Mouse (Mus musculus): ENCODE measurements around the gene Trafd1.

DNA sequence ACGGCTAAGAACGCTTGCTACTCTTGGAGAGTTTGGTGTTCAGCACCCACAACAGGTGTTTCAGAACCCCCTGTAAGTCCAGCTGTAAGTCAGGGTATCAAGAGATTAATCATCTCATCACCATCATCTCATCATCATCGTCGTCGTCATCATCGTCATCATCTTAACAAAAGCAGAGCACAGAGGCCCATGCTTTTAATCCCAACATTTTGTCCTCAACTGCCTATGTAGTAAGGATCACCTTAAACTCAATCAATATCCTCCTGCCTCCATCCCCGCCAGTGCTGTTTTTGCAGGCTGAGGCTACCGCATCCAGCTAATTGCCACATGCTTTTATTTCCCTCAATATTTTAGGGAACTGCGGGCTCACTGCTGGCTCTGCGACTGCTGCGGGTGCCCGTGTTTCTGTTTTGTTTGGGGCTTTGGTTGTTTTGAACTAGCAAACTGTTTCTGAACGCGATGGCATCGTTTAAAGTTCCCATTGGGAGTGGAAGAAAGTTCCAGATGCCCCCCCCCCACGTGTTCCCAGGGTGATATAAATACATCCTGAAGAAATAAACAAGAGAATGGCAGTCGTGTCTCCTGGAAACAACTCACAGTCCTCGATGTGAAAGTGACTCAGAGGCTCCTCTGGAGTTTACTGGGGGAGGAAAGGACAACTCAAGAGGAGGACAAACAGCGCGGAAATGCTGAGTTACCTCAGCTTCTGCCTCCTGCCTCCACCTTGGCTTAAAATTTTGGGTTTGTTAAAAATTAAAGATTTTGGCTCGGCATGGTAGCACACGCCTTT, 883 bp upstream of the Trafd1 start:
- no peak for TF ChIP-seq POLR2A (IDR thresholded peaks at IDR 0.05; ENCODE audit: low read depth, low read length)
- TF ChIP-seq CTCF (IDR thresholded peaks at IDR 0.05; ENCODE audit: borderline replicate concordance, insufficient read depth, low read length) = no peak
